Mouse (Mus musculus) kidney, adult 2 months (tissue): ENCODE data around the gene Gzmk. TPM values are rescaled to one million over a fixed set of nuclear protein-coding genes. Genes with fewer than 3 reads are reported as not detected.
"Not testable (repeated sequence)": the region's sequence is repeated elsewhere in the genome, so short reads cannot be mapped to it uniquely, and the experiment has no call there.

Experiments used
- DNase-seq: peaks from one replicate; pipeline ENCODE4 v3.0.0; 2021
- H3K27ac ChIP-seq: fragments of 200-500 bp; 2 replicates; pipeline ENCODE4 v1.5.1; 2012; ENCODE audit warnings: low read depth, low read length, control low read depth, inconsistent platforms; ENCODE audit not compliant: insufficient read depth
- H3K27me3 ChIP-seq: fragments of 200-500 bp; replicated peaks from 2 replicates; pipeline ENCODE4 v1.6.1; 2012; ENCODE audit warnings: mild to moderate bottlenecking, moderate library complexity, low read length, inconsistent platforms; ENCODE audit not compliant: control insufficient read depth, insufficient read depth
- H3K36me3 ChIP-seq: fragments of 200-500 bp; 2 replicates; pipeline ENCODE4 v1.6.1; 2012; ENCODE audit warnings: mild to moderate bottlenecking, moderate library complexity, low read length, inconsistent platforms; ENCODE audit not compliant: control insufficient read depth, insufficient read depth
- H3K4me1 ChIP-seq: fragments of 200-500 bp; 2 replicates; pipeline ENCODE4 v1.6.1; 2011; ENCODE audit warnings: low read length; ENCODE audit not compliant: control insufficient read depth, insufficient read depth
- H3K4me3 ChIP-seq: fragments of 200-500 bp; 2 replicates; pipeline ENCODE4 v1.5.1; 2011; ENCODE audit warnings: mild to moderate bottlenecking, low read depth, low read length, control low read depth; ENCODE audit not compliant: insufficient read depth
- CTCF ChIP-seq: fragments of 200-500 bp; conservative IDR thresholded peaks from 2 replicates; pipeline ENCODE4 v1.5.1; 2011; ENCODE audit warnings: low read depth, mild to moderate bottlenecking, control low read depth, low read length, moderate library complexity, mixed read lengths; ENCODE audit not compliant: insufficient read depth, insufficient read length
- POLR2A ChIP-seq: fragments of 200-500 bp; IDR thresholded peaks from one replicate; pipeline ENCODE4 v1.6.1; 2011; ENCODE audit warnings: low read depth, low read length, control low read depth
- WGBS: fragments of 180-500 bp; shearing (Covaris S2); methylation state at CpG from one replicate; pipeline ENCODE4 v1.1.7; 2018; 5-methylcytosine and 5-hydroxymethylcytosine counted together
- polyA plus RNA-seq: library from polyadenylated mRNA; depleted of rRNA; stranded (reverse); fragments of >200 nt; gene quantifications from 2 replicates; pipeline ENCODE4 v1.2.3, GENCODE M21; 2012

Gene Gzmk
- polyA plus RNA-seq, 1 experiment = not detected

GRCm38 (mm10) chr13:113259237-113259636 is 33.5 kb upstream of the Gzmk start:
- 93% methylated on average over 5 of the region's 5 CpGs for WGBS
- H3K4me3 ChIP-seq = no peak overlapping the region
- no peaks in the 10 kb centered on the region for H3K27me3 ChIP-seq
- TF ChIP-seq POLR2A (no peak), CTCF (no peak)
- no peak overlapping the region for H3K27ac ChIP-seq
- no peaks in the 10 kb centered on the region for H3K4me1 ChIP-seq
- no peaks in the 10 kb centered on the region for H3K36me3 ChIP-seq
- no peak for DNase-seq

GRCm38 (mm10) chr13:113257190-113257589 is 31.5 kb upstream of the Gzmk start:
- 49% methylated on average over 5 of the region's 5 CpGs for WGBS
- peak; percentile 42 for TF ChIP-seq CTCF
- TF ChIP-seq POLR2A = no peak
- DNase-seq = no peak
- Histone ChIP-seq H3K36me3 (no peaks in the 10 kb centered on the region), H3K27ac (no peak overlapping the region), H3K4me1 (no peaks in the 10 kb centered on the region), H3K4me3 (no peak overlapping the region), H3K27me3 (no peaks in the 10 kb centered on the region)

- 91% methylated on average over 2 of the region's 2 CpGs for WGBS
- no peak overlapping the region for H3K27ac ChIP-seq
- no peaks in the 10 kb centered on the region for H3K4me1 ChIP-seq
- H3K4me3 ChIP-seq = no peak overlapping the region
- no peak for TF ChIP-seq CTCF
- TF ChIP-seq POLR2A = no peak
- H3K27me3 ChIP-seq = no peaks in the 10 kb centered on the region
- no peaks in the 10 kb centered on the region for H3K36me3 ChIP-seq
- no peak for DNase-seq
These were observed 31.1 kb upstream of the Gzmk start for GRCm38 (mm10) chr13:113256766-113257165.

GRCm38 (mm10) chr13:113252580-113252979 is 26.9 kb upstream of the Gzmk start:
- not testable (repeated sequence) for H3K36me3 ChIP-seq, H3K27me3 ChIP-seq, H3K4me1 ChIP-seq, H3K4me3 ChIP-seq, H3K27ac ChIP-seq, DNase-seq
- 86% methylated on average over 7 of the region's 7 CpGs for WGBS

GRCm38 (mm10) chr13:113245025-113245424 is 19.3 kb upstream of the Gzmk start:
- peak; percentile 77 for DNase-seq
- no peaks in the 10 kb centered on the region for H3K27me3 ChIP-seq
- WGBS = 56% methylated on average over 8 of the region's 8 CpGs
- H3K4me3 ChIP-seq = no peak overlapping the region
- no peaks in the 10 kb centered on the region for H3K4me1 ChIP-seq
- H3K36me3 ChIP-seq = no peaks in the 10 kb centered on the region
- H3K27ac ChIP-seq = peak overlapping the region; percentile 26; the same call in 1 of the 2 replicates
- no peak for TF ChIP-seq POLR2A
- TF ChIP-seq CTCF = no peak

DNA sequence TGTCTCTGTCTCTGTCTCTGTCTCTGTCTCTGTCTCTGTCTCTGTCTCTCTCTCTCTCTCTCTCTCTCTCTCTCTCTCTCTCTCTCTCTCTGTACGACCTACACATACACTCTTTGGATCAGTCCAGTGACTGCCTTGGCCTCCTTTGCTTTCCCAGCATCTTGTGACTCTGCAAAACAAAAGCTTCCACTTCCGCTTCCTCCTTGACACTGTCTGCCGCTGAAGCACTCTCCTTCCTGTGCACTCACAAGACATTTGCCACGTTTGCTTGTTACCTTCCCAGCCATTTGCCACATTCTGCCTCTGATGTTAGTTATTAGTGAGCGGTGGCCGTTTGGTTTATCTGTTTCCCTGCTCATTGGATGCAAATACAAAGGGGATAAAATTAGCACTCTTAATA is 16.4 kb upstream of the Gzmk start:
- WGBS = 45% methylated on average over 6 of the region's 6 CpGs
- DNase-seq = peak; percentile 29
- no peaks in the 10 kb centered on the region for H3K36me3 ChIP-seq
- no peaks in the 10 kb centered on the region for H3K27me3 ChIP-seq
- TF ChIP-seq POLR2A = no peak
- TF ChIP-seq CTCF = no peak
- no peaks in the 10 kb centered on the region for H3K4me1 ChIP-seq
- H3K4me3 ChIP-seq = no peak overlapping the region
- H3K27ac ChIP-seq = no peak overlapping the region

DNA sequence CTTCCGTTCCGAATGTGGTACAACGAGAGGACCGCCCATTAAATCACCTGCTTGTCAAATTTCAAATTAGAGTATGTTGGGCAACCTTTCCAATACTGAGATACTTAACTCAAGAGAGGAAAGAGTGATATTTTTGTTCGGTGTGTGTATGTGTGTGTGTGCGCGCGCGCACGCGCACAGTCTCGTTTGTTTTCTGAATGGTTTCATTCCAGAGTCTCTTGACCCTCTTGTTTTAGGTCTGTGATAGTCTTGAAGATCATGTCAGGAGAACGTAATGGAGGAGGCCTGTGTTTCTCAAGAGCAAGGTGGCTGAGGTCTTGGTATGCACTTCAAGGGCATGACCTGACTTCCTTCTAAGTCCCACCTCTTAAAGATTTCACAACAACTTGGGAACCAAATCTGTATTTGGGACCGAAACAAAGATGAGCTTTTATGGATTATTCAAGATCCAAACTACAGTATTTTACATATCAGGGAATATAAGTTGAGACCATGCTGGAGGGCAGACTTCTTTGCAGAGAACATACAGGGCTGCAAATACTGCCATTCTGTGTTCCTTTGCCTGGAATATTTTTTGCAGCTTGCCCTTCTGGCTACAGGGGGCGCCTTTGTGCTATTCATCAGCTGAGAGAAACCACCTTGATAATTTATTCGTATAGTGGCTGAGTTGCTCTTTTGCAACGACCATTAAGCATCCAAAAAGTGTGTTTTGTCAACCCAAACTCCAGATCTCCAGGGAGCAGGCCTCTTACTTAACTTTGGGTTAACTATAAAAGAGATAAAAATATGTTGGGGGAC is 2.2 kb upstream of the Gzmk start:
- Histone ChIP-seq H3K4me3 (no peak overlapping the region), H3K27ac (no peak overlapping the region), H3K36me3 (no peaks in the 10 kb centered on the region), H3K4me1 (no peaks in the 10 kb centered on the region), H3K27me3 (no peaks in the 10 kb centered on the region)
- WGBS = 84% methylated on average over 17 of the region's 17 CpGs
- DNase-seq = peak; percentile 36
- TF ChIP-seq POLR2A (no peak), CTCF (0 out of 2 replicates have a peak, but pooled peaks have one; percentile 24)
